Mouse (Mus musculus) MEL (cell line): ENCODE measurements around the gene Tmem45b. TPM values are rescaled to one million over a fixed set of nuclear protein-coding genes. Genes with fewer than 3 reads are reported as not detected.

Experiments used
- DNase-seq: peaks from one replicate; pipeline ENCODE4 v3.0.0; 2011; ENCODE audit warnings: low read depth, low spot score
- H3K27ac ChIP-seq: 2 replicates; pipeline ENCODE4 v1.5.1; 2012; ENCODE audit warnings: low read depth, mild to moderate bottlenecking, control low read depth, low read length, moderate library complexity; ENCODE audit not compliant: control insufficient read depth
- H3K27me3 ChIP-seq, 2 experiments: fragments of 150-350 bp in 1 of 2; sonication (generic) in 1 of 2; 2 replicates each; pipeline ENCODE4 v1.6.1; 2012; ENCODE audit warnings: low read length in 2 of 2, mild to moderate bottlenecking in 2 of 2, improper control_type of control experiment in 1 of 2, moderate library complexity in 1 of 2; ENCODE audit not compliant: insufficient read depth in 2 of 2, control insufficient read depth in 1 of 2
- H3K36me3 ChIP-seq, 2 experiments: 2 replicates each; pipeline ENCODE4 v1.6.1; 2012 to 2014; ENCODE audit warnings: low read length in 2 of 2, improper control_type of control experiment in 1 of 2, inconsistent platforms in 1 of 2, mild to moderate bottlenecking in 1 of 2; ENCODE audit not compliant: insufficient read depth in 2 of 2, control insufficient read depth in 1 of 2
- H3K4me1 ChIP-seq, 2 experiments: fragments of 150-350 bp in 1 of 2; sonication (generic) in 1 of 2; 2 replicates each; pipeline ENCODE4 v1.6.1; 2012; ENCODE audit warnings: low read length in 2 of 2, improper control_type of control experiment in 1 of 2, mild to moderate bottlenecking in 1 of 2; ENCODE audit not compliant: insufficient read depth in 2 of 2, control insufficient read depth in 1 of 2
- H3K4me3 ChIP-seq, 2 experiments: fragments of 150-350 bp in 1 of 2; sonication (generic) in 1 of 2; 2 replicates each; pipeline ENCODE4 v1.5.1; 2012; ENCODE audit warnings: low read depth in 2 of 2, low read length in 2 of 2, mild to moderate bottlenecking in 2 of 2, moderate library complexity in 2 of 2, control low read depth in 1 of 2, improper control_type of control experiment in 1 of 2; ENCODE audit not compliant: control insufficient read depth in 1 of 2, insufficient read depth in 1 of 2
- H3K79me2 ChIP-seq: 2 replicates; pipeline ENCODE4 v1.6.1; 2012; ENCODE audit warnings: mild to moderate bottlenecking, low read length, moderate library complexity; ENCODE audit not compliant: control insufficient read depth, poor library complexity, insufficient read depth
- H3K9ac ChIP-seq: 2 replicates; pipeline ENCODE4 v1.6.1; 2012; ENCODE audit warnings: low read depth, mild to moderate bottlenecking, control low read depth, low read length, moderate library complexity; ENCODE audit not compliant: control insufficient read depth, poor library complexity, severe bottlenecking
- H3K9me3 ChIP-seq: fragments of 150-350 bp; sonication (generic); replicated peaks from 2 replicates; pipeline ENCODE4 v1.6.1; 2012; ENCODE audit warnings: mild to moderate bottlenecking, low read length, improper control_type of control experiment, moderate library complexity; ENCODE audit not compliant: insufficient read depth
- CHD1 ChIP-seq: IDR thresholded peaks from 2 replicates; pipeline ENCODE4 v1.6.1; 2012; ENCODE audit warnings: low read depth, mild to moderate bottlenecking, inconsistent platforms, low read length, improper control_type of control experiment
- CHD2 ChIP-seq: IDR thresholded peaks from 2 replicates; pipeline ENCODE4 v1.6.1; 2011; ENCODE audit warnings: low read length, improper control_type of control experiment
- E2F4 ChIP-seq: IDR thresholded peaks from 2 replicates; pipeline ENCODE4 v1.6.1; 2011; ENCODE audit warnings: low read depth, low read length, improper control_type of control experiment, borderline replicate concordance
- ELF1 ChIP-seq: IDR thresholded peaks from 2 replicates; pipeline ENCODE4 v1.6.1; 2014; ENCODE audit warnings: low read depth, mild to moderate bottlenecking, inconsistent platforms, low read length, improper control_type of control experiment, moderate library complexity
- EP300 ChIP-seq, 2 experiments: IDR thresholded peaks; 2 replicates each; pipeline ENCODE4 v1.6.1; 2011; ENCODE audit warnings: improper control_type of control experiment in 2 of 2, low read length in 2 of 2, low read depth in 1 of 2, mild to moderate bottlenecking in 1 of 2
- ETS1 ChIP-seq: IDR thresholded peaks from 2 replicates; pipeline ENCODE4 v1.6.1; 2012; ENCODE audit warnings: low read depth, mild to moderate bottlenecking, inconsistent platforms, low read length, improper control_type of control experiment, moderate library complexity
- GABPA ChIP-seq: IDR thresholded peaks from 2 replicates; pipeline ENCODE4 v1.6.1; 2012; ENCODE audit warnings: low read depth, mild to moderate bottlenecking, inconsistent platforms, low read length, improper control_type of control experiment, moderate library complexity
- GATA1 ChIP-seq: IDR thresholded peaks from 2 replicates; pipeline ENCODE4 v1.6.1; 2011; ENCODE audit warnings: low read depth, low read length, improper control_type of control experiment
- HCFC1 ChIP-seq: IDR thresholded peaks from 2 replicates; pipeline ENCODE4 v1.6.1; 2012; ENCODE audit warnings: low read depth, mild to moderate bottlenecking, inconsistent platforms, low read length, improper control_type of control experiment, moderate library complexity
- JUND ChIP-seq: IDR thresholded peaks from 2 replicates; pipeline ENCODE4 v1.6.1; 2011; ENCODE audit warnings: low read depth, mild to moderate bottlenecking, improper control_type of control experiment, low read length
- KAT2A ChIP-seq: conservative IDR thresholded peaks from 2 replicates; pipeline ENCODE4 v1.6.1; 2012; ENCODE audit warnings: low read depth, low read length, improper control_type of control experiment, inconsistent platforms
- MAX ChIP-seq: IDR thresholded peaks from 2 replicates; pipeline ENCODE4 v1.6.1; 2011; ENCODE audit warnings: low read length, improper control_type of control experiment
- MEF2A ChIP-seq: IDR thresholded peaks from 2 replicates; pipeline ENCODE4 v1.6.1; 2014; ENCODE audit warnings: low read depth, mild to moderate bottlenecking, inconsistent platforms, low read length, improper control_type of control experiment; ENCODE audit not compliant: poor library complexity, insufficient replicate concordance, severe bottlenecking; ENCODE audit errors: extremely low read depth
- MXI1 ChIP-seq: IDR thresholded peaks from 2 replicates; pipeline ENCODE4 v1.6.1; 2011; ENCODE audit warnings: mild to moderate bottlenecking, low read depth, low read length, improper control_type of control experiment
- MYB ChIP-seq: IDR thresholded peaks from 2 replicates; pipeline ENCODE4 v1.6.1; 2011; ENCODE audit warnings: mild to moderate bottlenecking, low read depth, low read length, improper control_type of control experiment
- MYC ChIP-seq: IDR thresholded peaks from 2 replicates; pipeline ENCODE4 v1.6.1; 2011; ENCODE audit warnings: low read depth, mild to moderate bottlenecking, low read length, improper control_type of control experiment, moderate library complexity
- NELFE ChIP-seq: IDR thresholded peaks from 2 replicates; pipeline ENCODE4 v1.6.1; 2011; ENCODE audit warnings: low read depth, low read length, improper control_type of control experiment
- NRF1 ChIP-seq: IDR thresholded peaks from 2 replicates; pipeline ENCODE4 v1.6.1; 2014; ENCODE audit warnings: low read depth, mild to moderate bottlenecking, inconsistent platforms, low read length, improper control_type of control experiment, moderate library complexity; ENCODE audit not compliant: poor library complexity, insufficient read depth, severe bottlenecking
- POLR2AphosphoS2 ChIP-seq: IDR thresholded peaks from 2 replicates; pipeline ENCODE4 v1.6.1; 2011; ENCODE audit warnings: low read length, improper control_type of control experiment
- SMC3 ChIP-seq: IDR thresholded peaks from 2 replicates; pipeline ENCODE4 v1.6.1; 2011; ENCODE audit warnings: low read depth, low read length, improper control_type of control experiment
- TBP ChIP-seq: IDR thresholded peaks from 2 replicates; pipeline ENCODE4 v1.8.0; 2011; ENCODE audit warnings: low read depth, low read length, improper control_type of control experiment
- USF2 ChIP-seq, 2 experiments: IDR thresholded peaks; 2 replicates each; pipeline ENCODE4 v1.6.1; 2011 to 2012; ENCODE audit warnings: improper control_type of control experiment in 2 of 2, low read length in 2 of 2, borderline replicate concordance in 1 of 2, inconsistent platforms in 1 of 2, low read depth in 1 of 2, mild to moderate bottlenecking in 1 of 2; ENCODE audit not compliant: insufficient read depth in 1 of 2
- ZC3H11A ChIP-seq: IDR thresholded peaks from 2 replicates; pipeline ENCODE4 v1.6.1; 2012; ENCODE audit warnings: low read depth, mild to moderate bottlenecking, inconsistent platforms, low read length, improper control_type of control experiment
- ZMIZ1 ChIP-seq: IDR thresholded peaks from 2 replicates; pipeline ENCODE4 v1.6.1; 2012; ENCODE audit warnings: low read depth, mild to moderate bottlenecking, inconsistent platforms, low read length, improper control_type of control experiment, moderate library complexity
- ZNF384 ChIP-seq: IDR thresholded peaks from 2 replicates; pipeline ENCODE4 v1.6.1; 2012; ENCODE audit warnings: low read depth, mild to moderate bottlenecking, inconsistent platforms, low read length, improper control_type of control experiment
- polyA plus RNA-seq, 2 experiments: library from polyadenylated mRNA; stranded (reverse) in 1 of 2; unstranded in 1 of 2; fragments of >175 nt in 1 of 2; fragments of >200 nt in 1 of 2; gene quantifications; 2 replicates each; pipeline versions ENCODE4 v1.2.1 to v1.2.4; 2012; ENCODE audit warnings: low replicate concordance in 2 of 2, low read depth in 1 of 2; ENCODE audit not compliant: insufficient read length in 2 of 2, insufficient read depth in 1 of 2, missing spikeins in 1 of 2
- total RNA-seq: library from RNA; depleted of rRNA; stranded (reverse); fragments of 300-350 nt; gene quantifications from 2 replicates; pipeline ENCODE4 v1.2.3, GENCODE M21; 2012

Tmem45b gene
- total and polyA plus RNA-seq, 3 experiments: not detected

DNA sequence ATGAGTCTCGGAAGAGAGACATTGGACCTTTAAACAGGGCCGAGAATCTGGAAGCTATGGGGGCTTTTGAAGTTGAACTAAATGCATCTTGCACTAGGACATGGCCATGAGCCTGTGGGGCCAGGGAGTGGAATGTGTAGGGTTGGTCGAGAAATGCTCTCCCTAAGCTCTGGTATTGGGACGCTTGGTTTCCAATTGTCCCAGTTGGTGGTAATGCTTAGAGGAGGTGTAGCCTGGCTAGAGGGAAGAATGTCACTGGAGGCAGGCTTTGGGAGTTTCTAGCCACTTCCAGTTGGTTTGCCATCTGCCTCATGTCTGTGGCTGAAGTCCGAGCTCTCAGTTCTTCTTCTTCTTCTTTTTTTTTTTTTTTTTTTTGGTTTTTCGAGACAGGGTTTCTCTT, 24.9 kb downstream of the Tmem45b start:
- Histone ChIP-seq H3K9me3 (no peaks in the 10 kb centered on the region), H3K4me3 (no peak overlapping the region)

GRCm38 (mm10) chr9:31438834-31439233, 25.4 kb downstream of the Tmem45b start:
- no peaks in the 10 kb centered on the region for H3K79me2 ChIP-seq
- H3K4me1 ChIP-seq: no peaks in the 10 kb centered on the region
- peaks cover 2 to 3% of the 10 kb centered on the region in 2 experiments for H3K27me3 ChIP-seq
- H3K9ac ChIP-seq: no peak overlapping the region
- no peaks in the 10 kb centered on the region for H3K9me3 ChIP-seq
- no peak for DNase-seq
- no peak overlapping the region for H3K4me3 ChIP-seq
- H3K36me3 ChIP-seq: no peaks in the 10 kb centered on the region
- H3K27ac ChIP-seq: no peak overlapping the region
- TF ChIP-seq MAX: no peak
- no peak for TF ChIP-seq MXI1
- no peak for TF ChIP-seq ZNF384
- no peak for TF ChIP-seq JUND
- no peak for TF ChIP-seq CHD2
- TF ChIP-seq ZC3H11A: no peak

More for the DNA sequence above, 24.9 kb downstream of the Tmem45b start:
- Histone ChIP-seq H3K79me2 (no peaks in the 10 kb centered on the region), H3K27ac (no peak overlapping the region), H3K27me3 (peaks cover 2 to 3% of the 10 kb centered on the region in 2 experiments), H3K4me1 (no peaks in the 10 kb centered on the region), H3K9ac (no peak overlapping the region), H3K36me3 (no peaks in the 10 kb centered on the region)
- DNase-seq: no peak
- TF ChIP-seq USF2 (IDR thresholded peaks at IDR 0.05; ENCODE audit: borderline replicate concordance in 1 of 2, insufficient read depth in 1 of 2, low read depth in 1 of 2, low read length in 2 of 2): no peak
- no peak for TF ChIP-seq HCFC1
- no peak for TF ChIP-seq GATA1
- TF ChIP-seq JUND: no peak
- TF ChIP-seq ZMIZ1: no peak
- TF ChIP-seq NELFE: no peak
- TF ChIP-seq ELF1: no peak
- TF ChIP-seq EP300 (IDR thresholded peaks at IDR 0.05; ENCODE audit: low read depth in 1 of 2, low read length in 2 of 2): no peak
- TF ChIP-seq ETS1: no peak
- TF ChIP-seq CHD1: no peak
- TF ChIP-seq MYC: no peak
- no peak for TF ChIP-seq MEF2A
- no peak for TF ChIP-seq POLR2AphosphoS2
- TF ChIP-seq TBP: no peak
- no peak for TF ChIP-seq KAT2A
- TF ChIP-seq E2F4: no peak
- no peak for TF ChIP-seq MYB
- TF ChIP-seq GABPA: no peak
- no peak for TF ChIP-seq SMC3
- no peak for TF ChIP-seq NRF1
